Mouse (Mus musculus) testis, adult 2 months (tissue): ENCODE measurements around the gene Irak4.

Experiments used
- CTCF ChIP-seq: fragments of 200-500 bp; IDR thresholded peaks from 2 replicates; pipeline ENCODE4 v1.5.1; 2012; ENCODE audit warnings: low read depth, mild to moderate bottlenecking, inconsistent platforms, low read length, moderate library complexity; ENCODE audit not compliant: control insufficient read depth, insufficient read depth, insufficient replicate concordance
- POLR2A ChIP-seq: fragments of 200-500 bp; IDR thresholded peaks from 2 replicates; pipeline ENCODE4 v1.6.1; 2012; ENCODE audit warnings: low read depth, mild to moderate bottlenecking, inconsistent platforms, low read length, moderate library complexity; ENCODE audit not compliant: control insufficient read depth

- no peak for TF ChIP-seq CTCF
- no peak; the same call in 1 of the 2 replicates for TF ChIP-seq POLR2A
Measured at GRCm38 (mm10) chr15:94542567-94543408, 655 bp upstream of the Irak4 start.
